Mouse (Mus musculus): Measurements from ENCODE around the gene Galnt7. TPM values are rescaled to one million over a fixed set of nuclear protein-coding genes. Genes with fewer than 3 reads are reported as not detected.
A peak's percentile ranks its signal among the peaks of the same experiment; 100 is the strongest.

Gene Galnt7
- polyA plus RNA-seq, 1 experiment from 2014 or later = 17.3 TPM

- peak overlapping the region; percentile 92 for H3K4me2 ChIP-seq (replicated peaks; ENCODE audit: low read depth, low read length)
- 2% methylated on average over 16 of the region's 38 CpGs for WGBS
- H3K4me1 ChIP-seq (replicated peaks; ENCODE audit: control insufficient read depth, insufficient read depth, low read length) = no peaks in the 10 kb centered on the region
- ATAC-seq (ENCODE audit: low FRiP score) (peak; percentile 80), DNase-seq (ENCODE audit: low spot score) (peak; percentile 74)
- H3K9me3 ChIP-seq (ENCODE audit: control insufficient read depth, low read length) = no peaks in the 10 kb centered on the region
- peak overlapping the region; percentile 95 for H3K9ac ChIP-seq (ENCODE audit: low read depth, low read length)
- H3K36me3 ChIP-seq (ENCODE audit: control insufficient read depth, insufficient read depth, low read length) = no peaks in the 10 kb centered on the region
- no peaks in the 10 kb centered on the region for H3K27me3 ChIP-seq (ENCODE audit: control insufficient read depth, insufficient read depth, low read length)
- peak overlapping the region; percentile 93; the same call in 1 of the 2 replicates for H3K27ac ChIP-seq (ENCODE audit: low read depth, low read length)
- peak overlapping the region; percentile 90 for H3K4me3 ChIP-seq (ENCODE audit: low read depth, low read length)
Observed at GRCm38 (mm10) chr8:57653056-57653767, 380 bp upstream of the Galnt7 start.

GRCm38 (mm10) chr8:57651689-57652455, 960 bp downstream of the Galnt7 start:
- H3K9ac ChIP-seq (ENCODE audit: low read depth, low read length) = peak overlapping the region; percentile 95
- ATAC-seq (ENCODE audit: low FRiP score) (peak; percentile 87), DNase-seq (ENCODE audit: low spot score) (peak; percentile 80)
- no peaks in the 10 kb centered on the region for H3K4me1 ChIP-seq (replicated peaks; ENCODE audit: control insufficient read depth, insufficient read depth, low read length)
- peak overlapping the region; percentile 92 for H3K4me2 ChIP-seq (replicated peaks; ENCODE audit: low read depth, low read length)
- H3K9me3 ChIP-seq (ENCODE audit: control insufficient read depth, low read length) = no peaks in the 10 kb centered on the region
- under 1% methylated on average over 78 of the region's 91 CpGs for WGBS
- peak overlapping the region; percentile 90 for H3K4me3 ChIP-seq (ENCODE audit: low read depth, low read length)
- H3K27ac ChIP-seq (ENCODE audit: low read depth, low read length) = peak overlapping the region; percentile 93
- H3K27me3 ChIP-seq (ENCODE audit: control insufficient read depth, insufficient read depth, low read length) = no peaks in the 10 kb centered on the region
- H3K36me3 ChIP-seq (ENCODE audit: control insufficient read depth, insufficient read depth, low read length) = no peaks in the 10 kb centered on the region

GRCm38 (mm10) chr8:57651357-57651688, 1.5 kb downstream of the Galnt7 start:
- Histone ChIP-seq H3K9me3 (ENCODE audit: control insufficient read depth, low read length) (no peaks in the 10 kb centered on the region), H3K4me2 (replicated peaks; ENCODE audit: low read depth, low read length) (peak overlapping the region; percentile 92), H3K4me3 (ENCODE audit: low read depth, low read length) (peak overlapping the region; percentile 90), H3K27ac (ENCODE audit: low read depth, low read length) (no peak overlapping the region), H3K4me1 (replicated peaks; ENCODE audit: control insufficient read depth, insufficient read depth, low read length) (no peaks in the 10 kb centered on the region), H3K9ac (ENCODE audit: low read depth, low read length) (peak overlapping the region; percentile 95), H3K27me3 (ENCODE audit: control insufficient read depth, insufficient read depth, low read length) (no peaks in the 10 kb centered on the region), H3K36me3 (ENCODE audit: control insufficient read depth, insufficient read depth, low read length) (no peaks in the 10 kb centered on the region)
- DNase-seq (ENCODE audit: low spot score) = no peak
- WGBS = 1% methylated on average over 8 of the region's 8 CpGs
- no peak for ATAC-seq (ENCODE audit: low FRiP score)

- WGBS = 83% methylated on average over 6 of the region's 6 CpGs
- no peaks in the 10 kb centered on the region for H3K4me1 ChIP-seq (replicated peaks; ENCODE audit: control insufficient read depth, insufficient read depth, low read length)
- no peak overlapping the region for H3K4me3 ChIP-seq (ENCODE audit: low read depth, low read length)
- no peak overlapping the region for H3K27ac ChIP-seq (ENCODE audit: low read depth, low read length)
- ATAC-seq (ENCODE audit: low FRiP score) (no peak), DNase-seq (ENCODE audit: low spot score) (no peak)
- no peaks in the 10 kb centered on the region for H3K36me3 ChIP-seq (ENCODE audit: control insufficient read depth, insufficient read depth, low read length)
- no peak overlapping the region for H3K9ac ChIP-seq (ENCODE audit: low read depth, low read length)
- no peaks in the 10 kb centered on the region for H3K9me3 ChIP-seq (ENCODE audit: control insufficient read depth, low read length)
- H3K4me2 ChIP-seq (replicated peaks; ENCODE audit: low read depth, low read length) = no peak overlapping the region
- no peaks in the 10 kb centered on the region for H3K27me3 ChIP-seq (ENCODE audit: control insufficient read depth, insufficient read depth, low read length)
Observed at GRCm38 (mm10) chr8:57650216-57650615, 2.6 kb downstream of the Galnt7 start.

GRCm38 (mm10) chr8:57647566-57647965, 5.3 kb downstream of the Galnt7 start:
- Histone ChIP-seq H3K9me3 (ENCODE audit: control insufficient read depth, low read length) (no peaks in the 10 kb centered on the region), H3K4me2 (replicated peaks; ENCODE audit: low read depth, low read length) (no peak overlapping the region), H3K4me3 (ENCODE audit: low read depth, low read length) (no peak overlapping the region), H3K27ac (ENCODE audit: low read depth, low read length) (no peak overlapping the region), H3K9ac (ENCODE audit: low read depth, low read length) (no peak overlapping the region), H3K36me3 (ENCODE audit: control insufficient read depth, insufficient read depth, low read length) (no peaks in the 10 kb centered on the region), H3K4me1 (replicated peaks; ENCODE audit: control insufficient read depth, insufficient read depth, low read length) (no peaks in the 10 kb centered on the region), H3K27me3 (ENCODE audit: control insufficient read depth, insufficient read depth, low read length) (no peaks in the 10 kb centered on the region)
- DNase-seq (ENCODE audit: low spot score) = no peak
- ATAC-seq (ENCODE audit: low FRiP score) = no peak
- 87% methylated on average over 3 of the region's 3 CpGs for WGBS

- Histone ChIP-seq H3K27ac (ENCODE audit: low read depth, low read length) (no peak overlapping the region), H3K4me3 (ENCODE audit: low read depth, low read length) (no peak overlapping the region), H3K27me3 (ENCODE audit: control insufficient read depth, insufficient read depth, low read length) (no peaks in the 10 kb centered on the region), H3K9me3 (ENCODE audit: control insufficient read depth, low read length) (no peaks in the 10 kb centered on the region), H3K4me2 (replicated peaks; ENCODE audit: low read depth, low read length) (no peak overlapping the region), H3K36me3 (ENCODE audit: control insufficient read depth, insufficient read depth, low read length) (no peaks in the 10 kb centered on the region), H3K4me1 (replicated peaks; ENCODE audit: control insufficient read depth, insufficient read depth, low read length) (no peaks in the 10 kb centered on the region), H3K9ac (ENCODE audit: low read depth, low read length) (no peak overlapping the region)
- DNase-seq (ENCODE audit: low spot score) = no peak
- ATAC-seq (ENCODE audit: low FRiP score) = no peak
- 90% methylated on average over 6 of the region's 6 CpGs for whole genome bisulfite sequencing
Observed at GRCm38 (mm10) chr8:57644281-57644680, 8.6 kb downstream of the Galnt7 start.

GRCm38 (mm10) chr8:57642722-57643121, 10.1 kb downstream of the Galnt7 start:
- Histone ChIP-seq H3K27me3 (ENCODE audit: control insufficient read depth, insufficient read depth, low read length) (no peaks in the 10 kb centered on the region), H3K4me2 (replicated peaks; ENCODE audit: low read depth, low read length) (no peak overlapping the region), H3K9ac (ENCODE audit: low read depth, low read length) (no peak overlapping the region), H3K4me1 (replicated peaks; ENCODE audit: control insufficient read depth, insufficient read depth, low read length) (no peaks in the 10 kb centered on the region), H3K4me3 (ENCODE audit: low read depth, low read length) (no peak overlapping the region), H3K27ac (ENCODE audit: low read depth, low read length) (no peak overlapping the region), H3K9me3 (ENCODE audit: control insufficient read depth, low read length) (no peaks in the 10 kb centered on the region), H3K36me3 (ENCODE audit: control insufficient read depth, insufficient read depth, low read length) (no peaks in the 10 kb centered on the region)
- no peak for ATAC-seq (ENCODE audit: low FRiP score)
- WGBS = 87% methylated on average over 5 of the region's 5 CpGs
- DNase-seq (ENCODE audit: low spot score) = no peak

GRCm38 (mm10) chr8:57638925-57639324, 13.9 kb downstream of the Galnt7 start:
- WGBS = 60% methylated on average over 6 of the region's 6 CpGs
- DNase-seq (ENCODE audit: low spot score) = no peak
- ATAC-seq (ENCODE audit: low FRiP score) = no peak

More at GRCm38 (mm10) chr8:57638925-57639324, 13.9 kb downstream of the Galnt7 start:
- no peak overlapping the region for H3K9ac ChIP-seq (ENCODE audit: low read depth, low read length)
- H3K9me3 ChIP-seq (ENCODE audit: control insufficient read depth, low read length) = no peaks in the 10 kb centered on the region
- H3K27ac ChIP-seq (ENCODE audit: low read depth, low read length) = no peak overlapping the region
- no peak overlapping the region for H3K4me3 ChIP-seq (ENCODE audit: low read depth, low read length)
- H3K36me3 ChIP-seq (ENCODE audit: control insufficient read depth, insufficient read depth, low read length) = no peaks in the 10 kb centered on the region
- no peak overlapping the region for H3K4me2 ChIP-seq (replicated peaks; ENCODE audit: low read depth, low read length)
- H3K27me3 ChIP-seq (ENCODE audit: control insufficient read depth, insufficient read depth, low read length) = no peaks in the 10 kb centered on the region
- no peaks in the 10 kb centered on the region for H3K4me1 ChIP-seq (replicated peaks; ENCODE audit: control insufficient read depth, insufficient read depth, low read length)
